Mouse (Mus musculus) testis, postnatal 10 days (tissue): ENCODE results near the gene Iqschfp.
A peak's percentile ranks its signal among the peaks of the same experiment; 100 is the strongest.

Experiments
- DNase-seq: peaks from one replicate; pipeline ENCODE4 v3.0.0; 2021; ENCODE audit warnings: low spot score

Iqschfp gene

GRCm38 (mm10) chr3:68573226-68573624 lies 681.2 kb downstream of the Iqschfp start:
- no peak for DNase-seq

GRCm38 (mm10) chr3:68574097-68574496 lies 682.1 kb downstream of the Iqschfp start:
- no peak for DNase-seq

- no peak for DNase-seq
These were observed 682.5 kb downstream of the Iqschfp start for GRCm38 (mm10) chr3:68574565-68574964.

GRCm38 (mm10) chr3:68575636-68576340 lies 683.8 kb downstream of the Iqschfp start:
- no peak for DNase-seq

GRCm38 (mm10) chr3:68576431-68576830 lies 684.4 kb downstream of the Iqschfp start:
- DNase-seq: peak; percentile 86

- DNase-seq: no peak
These were observed 684.9 kb downstream of the Iqschfp start for GRCm38 (mm10) chr3:68576948-68577347.

- DNase-seq: no peak
These were observed 689.6 kb downstream of the Iqschfp start for GRCm38 (mm10) chr3:68581591-68581990.

GRCm38 (mm10) chr3:68582103-68582740 lies 690.2 kb downstream of the Iqschfp start:
- no peak for DNase-seq

- DNase-seq: no peak
These were observed 691.1 kb downstream of the Iqschfp start for GRCm38 (mm10) chr3:68583031-68583693.

- DNase-seq: no peak
These were observed 691.9 kb downstream of the Iqschfp start for GRCm38 (mm10) chr3:68583771-68584511.

GRCm38 (mm10) chr3:68585213-68585612 lies 693.2 kb downstream of the Iqschfp start:
- DNase-seq: no peak

- no peak for DNase-seq
These were observed 694.6 kb downstream of the Iqschfp start for GRCm38 (mm10) chr3:68586646-68587064.

- DNase-seq: no peak
These were observed 695.7 kb downstream of the Iqschfp start for GRCm38 (mm10) chr3:68587567-68588245.

- DNase-seq: no peak
These were observed 697.3 kb downstream of the Iqschfp start for GRCm38 (mm10) chr3:68589220-68589840.

- no peak for DNase-seq
These were observed 698.4 kb downstream of the Iqschfp start for GRCm38 (mm10) chr3:68590436-68590835.

GRCm38 (mm10) chr3:68592575-68592974 lies 700.5 kb downstream of the Iqschfp start:
- no peak for DNase-seq

- no peak for DNase-seq
These were observed 701.2 kb downstream of the Iqschfp start for GRCm38 (mm10) chr3:68593073-68593867.

- no peak for DNase-seq
These were observed 703.4 kb downstream of the Iqschfp start for GRCm38 (mm10) chr3:68595316-68595925.

GRCm38 (mm10) chr3:68596938-68597337 lies 704.9 kb downstream of the Iqschfp start:
- DNase-seq: no peak

- DNase-seq: no peak
These were observed 710.9 kb downstream of the Iqschfp start for GRCm38 (mm10) chr3:68602891-68603290.
